Mouse (Mus musculus) erythroblast, embryonic 14.5 days (primary cell): Measurements from ENCODE around the gene Naa30. TPM values are rescaled to one million over a fixed set of nuclear protein-coding genes. Genes with fewer than 3 reads are reported as not detected.

Source experiments
- H3K27me3 ChIP-seq: 2 replicates; pipeline ENCODE4 v1.6.1; 2012; ENCODE audit warnings: inconsistent platforms; ENCODE audit not compliant: control insufficient read depth
- H3K36me3 ChIP-seq: 2 replicates; pipeline ENCODE4 v1.6.1; 2012; ENCODE audit warnings: mild to moderate bottlenecking, inconsistent platforms; ENCODE audit not compliant: control insufficient read depth
- H3K4me1 ChIP-seq: 2 replicates; pipeline ENCODE4 v1.6.1; 2012; ENCODE audit warnings: inconsistent platforms; ENCODE audit not compliant: control insufficient read depth
- H3K4me3 ChIP-seq: replicated peaks from 2 replicates; pipeline ENCODE3; 2012; ENCODE audit warnings: moderate library complexity, mild to moderate bottlenecking, inconsistent platforms
- H3K9me3 ChIP-seq: 2 replicates; pipeline ENCODE4 v1.6.1; 2012; ENCODE audit warnings: low read length, inconsistent platforms, mixed read lengths; ENCODE audit not compliant: control insufficient read depth
- GATA1 ChIP-seq: IDR thresholded peaks from 2 replicates; pipeline ENCODE4 v1.6.1; 2012; ENCODE audit warnings: low read length, inconsistent platforms, mixed read lengths
- TAL1 ChIP-seq: IDR thresholded peaks from 3 replicates; pipeline ENCODE4 v1.6.1; 2012; ENCODE audit warnings: low read length, inconsistent platforms, mixed read lengths
- polyA plus RNA-seq: library from polyadenylated mRNA; stranded (reverse); fragments of >175 nt; gene quantifications from 2 replicates; pipeline ENCODE4 v1.2.3, GENCODE M21; 2012

Naa30 gene
- polyA plus RNA-seq, 1 experiment: 0.45 TPM

GRCm38 (mm10) chr14:49221771-49222170 is 49.7 kb downstream of the Naa30 start:
- no peaks in the 10 kb centered on the region for H3K36me3 ChIP-seq
- no peaks in the 10 kb centered on the region for H3K4me1 ChIP-seq
- H3K9me3 ChIP-seq: no peaks in the 10 kb centered on the region
- TF ChIP-seq TAL1 (no peak), GATA1 (no peak)
- H3K27me3 ChIP-seq: no peaks in the 10 kb centered on the region
- no peak overlapping the region for H3K4me3 ChIP-seq

GRCm38 (mm10) chr14:49226471-49226870 is 54.4 kb downstream of the Naa30 start:
- Histone ChIP-seq H3K36me3 (no peaks in the 10 kb centered on the region), H3K9me3 (no peaks in the 10 kb centered on the region), H3K4me3 (no peak overlapping the region), H3K27me3 (no peaks in the 10 kb centered on the region), H3K4me1 (no peaks in the 10 kb centered on the region)
- TF ChIP-seq TAL1: no peak
- no peak for TF ChIP-seq GATA1

GRCm38 (mm10) chr14:49226986-49227385 is 55.0 kb downstream of the Naa30 start:
- H3K4me1 ChIP-seq: no peaks in the 10 kb centered on the region
- no peak for TF ChIP-seq GATA1
- no peak for TF ChIP-seq TAL1
- no peak overlapping the region for H3K4me3 ChIP-seq
- no peaks in the 10 kb centered on the region for H3K36me3 ChIP-seq
- H3K27me3 ChIP-seq: no peaks in the 10 kb centered on the region
- no peaks in the 10 kb centered on the region for H3K9me3 ChIP-seq

- H3K4me1 ChIP-seq: no peaks in the 10 kb centered on the region
- H3K27me3 ChIP-seq: no peaks in the 10 kb centered on the region
- no peaks in the 10 kb centered on the region for H3K36me3 ChIP-seq
- no peak for TF ChIP-seq TAL1
- TF ChIP-seq GATA1: no peak
- H3K9me3 ChIP-seq: no peaks in the 10 kb centered on the region
- no peak overlapping the region for H3K4me3 ChIP-seq
Measured at GRCm38 (mm10) chr14:49231845-49232244, 59.8 kb downstream of the Naa30 start.

- Histone ChIP-seq H3K4me3 (no peak overlapping the region), H3K27me3 (no peaks in the 10 kb centered on the region), H3K9me3 (no peaks in the 10 kb centered on the region), H3K36me3 (no peaks in the 10 kb centered on the region), H3K4me1 (no peaks in the 10 kb centered on the region)
- TF ChIP-seq GATA1 (no peak), TAL1 (no peak)
Measured at GRCm38 (mm10) chr14:49234788-49235515, 62.9 kb downstream of the Naa30 start.

- Histone ChIP-seq H3K4me3 (no peak overlapping the region), H3K36me3 (no peaks in the 10 kb centered on the region), H3K9me3 (no peaks in the 10 kb centered on the region), H3K4me1 (no peaks in the 10 kb centered on the region), H3K27me3 (no peaks in the 10 kb centered on the region)
- TF ChIP-seq TAL1: no peak
- TF ChIP-seq GATA1: no peak
Measured at GRCm38 (mm10) chr14:49238206-49238605, 66.2 kb downstream of the Naa30 start.

Other genes starting within 250 kb of the Naa30 start
- gene Ap5m1, start 106.1 kb upstream of the Naa30 start, polyA plus RNA-seq: 0.21 and 0.24 TPM in 2 replicates
- 0.39 and 0.54 TPM in 2 replicates for gene Exoc5, start 105.6 kb upstream of the Naa30 start, polyA plus RNA-seq
- 0.01 TPM in 1 of 2 replicates, not detected in the other for gene ccdc198, start 73.2 kb downstream of the Naa30 start, polyA plus RNA-seq